Mouse (Mus musculus) embryonic facial prominence, embryonic 14.5 days (tissue): ENCODE measurements at regions not wholly inside any gene's neighbourhood (a gene's known extent, or its start where the extent isn't known, plus 50 kb on each side); places are given as distances from the start of the nearest gene placed in this dataset.

ENCODE experiments used
- ATAC-seq: fragments of 200-750 bp; cut with Nextera tagmentation; 2 replicates; pipeline ENCODE4 v1.8.0; 2017; ENCODE audit warnings: low read depth, moderate number of reproducible peaks, moderate TSS enrichment
- DNase-seq: peaks from one replicate; pipeline ENCODE4 v3.0.0-alpha.2; 2015; ENCODE audit warnings: low spot score
- H3K27ac ChIP-seq: fragments of 300-500 bp; sonication (generic); replicated peaks from 2 replicates; pipeline ENCODE4 v1.5.1; 2014; ENCODE audit warnings: low read depth, mild to moderate bottlenecking, low read length, moderate library complexity
- H3K27me3 ChIP-seq: fragments of 300-500 bp; sonication (generic); replicated peaks from 2 replicates; pipeline ENCODE4 v1.6.1; 2014; ENCODE audit warnings: low read length; ENCODE audit not compliant: control insufficient read depth, insufficient read depth
- H3K36me3 ChIP-seq: fragments of 300-500 bp; sonication (generic); 2 replicates; pipeline ENCODE4 v1.6.1; 2014; ENCODE audit warnings: low read length, mixed read lengths; ENCODE audit not compliant: control insufficient read depth, insufficient read depth
- H3K4me1 ChIP-seq: fragments of 300-500 bp; sonication (generic); 2 replicates; pipeline ENCODE4 v1.6.1; 2014; ENCODE audit warnings: antibody characterized with exemption, low read length; ENCODE audit not compliant: control insufficient read depth, insufficient read depth
- H3K4me2 ChIP-seq: fragments of 300-500 bp; sonication (generic); 2 replicates; pipeline ENCODE4 v1.6.1; 2014; ENCODE audit warnings: low read depth, mild to moderate bottlenecking, low read length, moderate library complexity, mixed read lengths
- H3K4me3 ChIP-seq: fragments of 300-500 bp; sonication (generic); 2 replicates; pipeline ENCODE4 v1.5.1; 2014; ENCODE audit warnings: low read depth, mild to moderate bottlenecking, low read length
- H3K9ac ChIP-seq: fragments of 300-500 bp; sonication (generic); 2 replicates; pipeline ENCODE4 v1.6.1; 2014; ENCODE audit warnings: low read depth, mild to moderate bottlenecking, low read length, moderate library complexity, mixed read lengths
- H3K9me3 ChIP-seq: fragments of 300-500 bp; sonication (generic); 2 replicates; pipeline ENCODE4 v1.6.1; 2016; ENCODE audit warnings: low read length; ENCODE audit not compliant: control insufficient read depth
- WGBS: fragments of 180-500 bp; shearing (Covaris S2); extraction: QIAGEN DNeasy Blood & Tissue Kit; methylation state at CpG from one replicate; pipeline ENCODE4 v1.1.7; 2014; 5-methylcytosine and 5-hydroxymethylcytosine counted together

- Histone ChIP-seq H3K9ac (no peak overlapping the region), H3K4me3 (no peak overlapping the region), H3K4me1 (no peaks in the 10 kb centered on the region), H3K36me3 (no peaks in the 10 kb centered on the region), H3K4me2 (no peak overlapping the region), H3K9me3 (no peaks in the 10 kb centered on the region), H3K27me3 (no peaks in the 10 kb centered on the region), H3K27ac (no peak overlapping the region)
- 84% methylated on average over 4 of the region's 4 CpGs for WGBS
- ATAC-seq (no peak), DNase-seq (no peak)
Measured at GRCm38 (mm10) chr9:34143131-34143795, 342.4 kb upstream of the Kirrel3 start.

GRCm38 (mm10) chr9:34155240-34156019 is 330.3 kb upstream of the Kirrel3 start:
- 59% methylated on average over 11 of the region's 11 CpGs for WGBS
- H3K27ac ChIP-seq = no peak overlapping the region
- H3K36me3 ChIP-seq = no peaks in the 10 kb centered on the region
- ATAC-seq = peak; percentile 26; the same call in 1 of the 2 replicates
- H3K4me2 ChIP-seq = no peak overlapping the region
- no peaks in the 10 kb centered on the region for H3K4me1 ChIP-seq
- no peaks in the 10 kb centered on the region for H3K9me3 ChIP-seq
- peak; percentile 20 for DNase-seq
- no peak overlapping the region for H3K4me3 ChIP-seq
- H3K27me3 ChIP-seq = no peaks in the 10 kb centered on the region
- no peak overlapping the region for H3K9ac ChIP-seq

- Histone ChIP-seq H3K36me3 (no peaks in the 10 kb centered on the region), H3K27ac (no peak overlapping the region), H3K4me2 (no peak overlapping the region), H3K9me3 (no peaks in the 10 kb centered on the region), H3K4me3 (no peak overlapping the region), H3K4me1 (no peaks in the 10 kb centered on the region), H3K27me3 (no peaks in the 10 kb centered on the region), H3K9ac (no peak overlapping the region)
- ATAC-seq (no peak), DNase-seq (peak; percentile 3)
- WGBS = 67% methylated on average over 3 of the region's 3 CpGs
Measured at GRCm38 (mm10) chr9:34156581-34156980, 329.1 kb upstream of the Kirrel3 start.

- no peak overlapping the region for H3K4me3 ChIP-seq
- no peaks in the 10 kb centered on the region for H3K4me1 ChIP-seq
- no peak overlapping the region for H3K27ac ChIP-seq
- 62% methylated on average over 3 of the region's 3 CpGs for WGBS
- no peaks in the 10 kb centered on the region for H3K27me3 ChIP-seq
- H3K9ac ChIP-seq = no peak overlapping the region
- ATAC-seq (no peak), DNase-seq (no peak)
- no peak overlapping the region for H3K4me2 ChIP-seq
- H3K9me3 ChIP-seq = no peaks in the 10 kb centered on the region
- no peaks in the 10 kb centered on the region for H3K36me3 ChIP-seq
Measured at GRCm38 (mm10) chr9:34161119-34161518, 324.6 kb upstream of the Kirrel3 start.

GRCm38 (mm10) chr9:34186314-34186713 is 299.4 kb upstream of the Kirrel3 start:
- H3K4me2 ChIP-seq = no peak overlapping the region
- ATAC-seq (no peak), DNase-seq (no peak)
- H3K9ac ChIP-seq = no peak overlapping the region
- H3K27me3 ChIP-seq = no peaks in the 10 kb centered on the region
- 72% methylated on average over 4 of the region's 4 CpGs for WGBS
- H3K4me1 ChIP-seq = no peaks in the 10 kb centered on the region
- H3K36me3 ChIP-seq = no peaks in the 10 kb centered on the region
- no peaks in the 10 kb centered on the region for H3K9me3 ChIP-seq
- H3K27ac ChIP-seq = no peak overlapping the region
- no peak overlapping the region for H3K4me3 ChIP-seq

- ATAC-seq = no peak
- Histone ChIP-seq H3K9me3 (no peaks in the 10 kb centered on the region), H3K4me1 (no peaks in the 10 kb centered on the region), H3K9ac (no peak overlapping the region), H3K27me3 (no peaks in the 10 kb centered on the region), H3K4me2 (no peak overlapping the region), H3K4me3 (no peak overlapping the region), H3K27ac (no peak overlapping the region), H3K36me3 (no peaks in the 10 kb centered on the region)
- no peak for DNase-seq
Measured at GRCm38 (mm10) chr9:34192542-34192941, 293.2 kb upstream of the Kirrel3 start.

GRCm38 (mm10) chr9:34202122-34202941 is 283.4 kb upstream of the Kirrel3 start:
- no peaks in the 10 kb centered on the region for H3K9me3 ChIP-seq
- no peak overlapping the region for H3K27ac ChIP-seq
- H3K4me3 ChIP-seq = no peak overlapping the region
- peaks cover 5% of the 10 kb centered on the region; the same call in 1 of the 2 replicates for H3K4me1 ChIP-seq
- H3K9ac ChIP-seq = no peak overlapping the region
- DNase-seq (peak; percentile 11), ATAC-seq (no peak)
- H3K36me3 ChIP-seq = no peaks in the 10 kb centered on the region
- H3K27me3 ChIP-seq = no peaks in the 10 kb centered on the region
- 48% methylated on average over 13 of the region's 13 CpGs for WGBS
- H3K4me2 ChIP-seq = peak overlapping the region; percentile 10; the same call in 1 of the 2 replicates

GRCm38 (mm10) chr9:34202942-34203551 is 282.6 kb upstream of the Kirrel3 start:
- Histone ChIP-seq H3K9ac (no peak overlapping the region), H3K27me3 (no peaks in the 10 kb centered on the region), H3K4me2 (peak overlapping the region; percentile 10; the same call in 1 of the 2 replicates), H3K27ac (no peak overlapping the region), H3K9me3 (no peaks in the 10 kb centered on the region), H3K36me3 (no peaks in the 10 kb centered on the region), H3K4me3 (no peak overlapping the region), H3K4me1 (peaks cover 5% of the 10 kb centered on the region; the same call in 1 of the 2 replicates)
- WGBS = 47% methylated on average over 11 of the region's 11 CpGs
- no peak for DNase-seq
- ATAC-seq = no peak
